In genomic region chr3:159724340-159725119, GRCm38 (mm10) we compare ENCODE assay signal across 8 mouse cellular contexts.
DNase-seq lines count a peak whose midpoint lies in the region; ATAC-seq and TF ChIP-seq lines count a peak whose summit lies in the region.

No protein-coding gene starts in this region.

- 37% methylated on average over 2 of the region's 2 CpGs for WGBS in forebrain, embryonic 13.5 days
- 21% methylated on average over 2 of the region's 2 CpGs for WGBS in kidney, postnatal 0 days
- WGBS in neural tube, embryonic 11.5 days = 41% methylated on average over 2 of the region's 2 CpGs

- no peaks in the 10 kb centered on the region for H3K9me3 ChIP-seq in G1E (replicated peaks)
- H3K9me3 ChIP-seq in forebrain, embryonic 13.5 days (replicated peaks) = no peaks in the 10 kb centered on the region
- H3K9me3 ChIP-seq in kidney, postnatal 0 days (replicated peaks; ENCODE audit: low read length) = no peaks in the 10 kb centered on the region
- H3K9me3 ChIP-seq in neural tube, embryonic 11.5 days (ENCODE audit: control insufficient read depth, low read length) = no peaks in the 10 kb centered on the region

- no peak overlapping the region for H3K9ac ChIP-seq in forebrain, embryonic 13.5 days
- H3K9ac ChIP-seq in kidney, postnatal 0 days (ENCODE audit: low read depth, low read length) = no peak overlapping the region
- no peak overlapping the region for H3K9ac ChIP-seq in neural tube, embryonic 11.5 days (ENCODE audit: low read length)

- H3K36me3 ChIP-seq in G1E (replicated peaks) = no peaks in the 10 kb centered on the region
- H3K36me3 ChIP-seq in forebrain, embryonic 13.5 days (ENCODE audit: poor library complexity, severe bottlenecking) = no peaks in the 10 kb centered on the region
- no peaks in the 10 kb centered on the region for H3K36me3 ChIP-seq in kidney, postnatal 0 days (ENCODE audit: insufficient read depth, low read length)
- H3K36me3 ChIP-seq in neural tube, embryonic 11.5 days (ENCODE audit: control insufficient read depth, insufficient read depth, low read length) = no peaks in the 10 kb centered on the region

- H3K27me3 ChIP-seq in G1E (ENCODE audit: insufficient read depth, low read length) = no peaks in the 10 kb centered on the region
- H3K27me3 ChIP-seq in forebrain, embryonic 13.5 days = no peaks in the 10 kb centered on the region
- no peaks in the 10 kb centered on the region for H3K27me3 ChIP-seq in kidney, postnatal 0 days (ENCODE audit: insufficient read depth, low read length)
- H3K27me3 ChIP-seq in neural tube, embryonic 11.5 days (ENCODE audit: control insufficient read depth, insufficient read depth, low read length) = no peaks in the 10 kb centered on the region

- H3K4me2 ChIP-seq in forebrain, embryonic 13.5 days = no peak overlapping the region
- no peak overlapping the region for H3K4me2 ChIP-seq in kidney, postnatal 0 days (ENCODE audit: low read length)
- H3K4me2 ChIP-seq in neural tube, embryonic 11.5 days (ENCODE audit: low read depth) = no peak overlapping the region

- H3K4me1 ChIP-seq in G1E (ENCODE audit: insufficient read depth, low read depth, low read length) = no peaks in the 10 kb centered on the region
- no peaks in the 10 kb centered on the region for H3K4me1 ChIP-seq in forebrain, embryonic 13.5 days
- no peaks in the 10 kb centered on the region for H3K4me1 ChIP-seq in kidney, postnatal 0 days (replicated peaks; ENCODE audit: insufficient read depth, low read length)
- H3K4me1 ChIP-seq in neural tube, embryonic 11.5 days (ENCODE audit: control insufficient read depth, insufficient read depth, low read length) = no peaks in the 10 kb centered on the region

- no peak for TF ChIP-seq CTCF in G1E (IDR thresholded peaks at IDR 0.05; ENCODE audit: low read depth, low read length)
- peak; percentile 75 for TF ChIP-seq CTCF in kidney, postnatal 0 days (IDR thresholded peaks at IDR 0.05; ENCODE audit: low read depth)

- peak; percentile 92 for ATAC-seq in G1E (ENCODE audit: extremely low read depth, insufficient number of reproducible peaks, low FRiP score, poor library complexity, severe bottlenecking)
- ATAC-seq in forebrain, embryonic 13.5 days = peak; percentile 87
- ATAC-seq in kidney, postnatal 0 days (replicated peaks; ENCODE audit: low FRiP score, low read depth) = peak; percentile 81
- ATAC-seq in neural tube, embryonic 11.5 days (ENCODE audit: insufficient read depth, low FRiP score, low TSS enrichment) = peak; percentile 87

- no peak overlapping the region for H3K27ac ChIP-seq in forebrain, embryonic 13.5 days
- no peak overlapping the region for H3K27ac ChIP-seq in kidney, postnatal 0 days
- no peak overlapping the region for H3K27ac ChIP-seq in neural tube, embryonic 11.5 days (ENCODE audit: low read depth, low read length)

- DNase-seq in layer of hippocampus, adult 11-12 months (ENCODE audit: low spot score) = peak; percentile 11
- no peak for DNase-seq in layer of hippocampus, adult 9-10 months (ENCODE audit: low spot score)
- no peak for DNase-seq in G1E (ENCODE audit: low spot score)
- DNase-seq in kidney, postnatal 0 days (ENCODE audit: low spot score) = peak; percentile 68
- DNase-seq in neural tube, embryonic 11.5 days (ENCODE audit: low spot score) = no peak
- DNase-seq in gastrocnemius, postnatal 25 days = no peak
- no peak for DNase-seq in right cerebral cortex, postnatal 36 days (ENCODE audit: low spot score in 2 of 2)

- no peak overlapping the region for H3K4me3 ChIP-seq in G1E (ENCODE audit: low read depth, low read length)
- H3K4me3 ChIP-seq in forebrain, embryonic 13.5 days = no peak overlapping the region
- no peak overlapping the region for H3K4me3 ChIP-seq in kidney, postnatal 0 days (replicated peaks; ENCODE audit: low read depth, low read length)
- no peak overlapping the region for H3K4me3 ChIP-seq in neural tube, embryonic 11.5 days (ENCODE audit: low read depth, low read length)

Comparison
In these comparisons a context has a peak if more than half of its experiments do, and no peak if none do; other contexts are left out.
1. DNase-seq: peak in layer of hippocampus, adult 11-12 months (single experiment) and kidney, postnatal 0 days (single experiment); none in layer of hippocampus, adult 9-10 months (single experiment), G1E (single experiment), neural tube, embryonic 11.5 days (single experiment), gastrocnemius, postnatal 25 days (single experiment) and right cerebral cortex, postnatal 36 days (0 of 2).
2. Peak in every context shown above with its lines, with median percentiles within 50 percentile points of each other: ATAC-seq.